Mouse (Mus musculus) inflammation-experienced regulatory T-cells, adult 6 months (primary cell): ENCODE results near the gene Plxna3. TPM values are rescaled to one million over a fixed set of nuclear protein-coding genes. Genes with fewer than 3 reads are reported as not detected.
A peak's percentile ranks its signal among the peaks of the same experiment; 100 is the strongest.

Source experiments
- ATAC-seq: one replicate; pipeline ENCODE4 v1.8.0; 2017
- polyA plus RNA-seq, 3 experiments: library from polyadenylated mRNA; unstranded; fragments of 100-300 nt; shearing (Covaris generic); gene quantifications; one replicate each; pipeline ENCODE4 v1.2.1; 2017

Plxna3 gene
- polyA plus RNA-seq, 3 experiments from 2014 or later = 1.6 to 6.5 (median 4.6) TPM

- ATAC-seq = peak; percentile 65
Observed at GRCm38 (mm10) chrX:74368209-74368909, 39.5 kb downstream of the Plxna3 start.

GRCm38 (mm10) chrX:74372888-74373549 is 44.2 kb downstream of the Plxna3 start, which contains the start of the genes Ubl4a and Slc10a3:
Ubl4a (minus strand) TSS chrX:74373218.
Slc10a3 (minus strand) TSS chrX:74373349.
- peak; percentile 96 for ATAC-seq

- ATAC-seq = no peak
Observed at GRCm38 (mm10) chrX:74384451-74384850, 55.6 kb downstream of the Plxna3 start.

- no peak for ATAC-seq
Observed at GRCm38 (mm10) chrX:74388153-74388552, 59.3 kb downstream of the Plxna3 start.

- peak; percentile 99 for ATAC-seq
Observed at GRCm38 (mm10) chrX:74392535-74393443, 63.9 kb downstream of the Plxna3 start, which contains the start of the genes Fam3a and Ikbkg. Fam3a (minus strand) TSS chrX:74393272. Ikbkg (plus strand) TSS chrX:74393290.

Other genes with a start within 250 kb of the Plxna3 start
- gene Opn1mw, start 201.6 kb upstream of the Plxna3 start, polyA plus RNA-seq = not detected
- 10 to 100 TPM; 11.5 to 22.5 (median 20.6) TPM for gene Mecp2, start 193.7 kb upstream of the Plxna3 start, polyA plus RNA-seq
- not detected for gene Tex28, start 161.2 kb upstream of the Plxna3 start, polyA plus RNA-seq
- gene Tktl1, start 151.8 kb upstream of the Plxna3 start, polyA plus RNA-seq = 1 to 10 TPM; 3.3 to 4.3 (median 4.0) TPM
- gene Flna, start 79.2 kb upstream of the Plxna3 start, polyA plus RNA-seq = 100 to 1,000 TPM; 222 to 338 (median 279) TPM
- gene Emd, start 74.4 kb upstream of the Plxna3 start, polyA plus RNA-seq = 10 to 100 TPM; 22.4 to 91.9 (median 32.8) TPM
- gene Rpl10, start 58.3 kb upstream of the Plxna3 start, polyA plus RNA-seq = 1,000 to 10,000 TPM in 1 of 3 experiments, 100 to 1,000 TPM in 2; 478 to 1,649 (median 679) TPM
- 10 to 100 TPM; 28.8 to 66.0 (median 58.8) TPM for gene Taz, start 47.2 kb upstream of the Plxna3 start, polyA plus RNA-seq
- 10 to 100 TPM; 17.0 to 35.0 (median 23.7) TPM for gene Dnase1l1, start 46.7 kb upstream of the Plxna3 start, polyA plus RNA-seq
- 100 to 1,000 TPM; 130 to 165 (median 156) TPM for gene Atp6ap1, start 32.0 kb upstream of the Plxna3 start, polyA plus RNA-seq
- gene Gdi1, start 24.1 kb upstream of the Plxna3 start, polyA plus RNA-seq = 100 to 1,000 TPM; 167 to 342 (median 246) TPM
- 10 to 100 TPM; 54.7 to 72.5 (median 72.5) TPM for gene Fam50a, start 16.0 kb upstream of the Plxna3 start, polyA plus RNA-seq
- 10 to 100 TPM; 70.0 to 79.0 (median 77.5) TPM for gene Lage3, start 24.6 kb downstream of the Plxna3 start, polyA plus RNA-seq
- gene Ubl4a, start 44.2 kb downstream of the Plxna3 start, polyA plus RNA-seq = 10 to 100 TPM; 40.7 to 90.2 (median 68.6) TPM
- 10 to 100 TPM; 18.1 to 31.3 (median 27.1) TPM for gene Slc10a3, start 44.3 kb downstream of the Plxna3 start, polyA plus RNA-seq
- 10 to 100 TPM; 15.0 to 30.8 (median 30.5) TPM for gene Fam3a, start 64.2 kb downstream of the Plxna3 start, polyA plus RNA-seq
- gene Ikbkg, start 64.2 kb downstream of the Plxna3 start, polyA plus RNA-seq = 10 to 100 TPM; 34.9 to 43.6 (median 39.3) TPM
- gene G6pdx, start 100.1 kb downstream of the Plxna3 start, polyA plus RNA-seq = 10 to 100 TPM; 25.4 to 32.9 (median 31.4) TPM
- not detected for gene Gm6880, start 152.3 kb downstream of the Plxna3 start, polyA plus RNA-seq
- not detected for gene Olfr1326-ps1, start 245.8 kb downstream of the Plxna3 start, polyA plus RNA-seq